9 mouse cellular contexts compared by ENCODE assay signal in the genomic region with DNA sequence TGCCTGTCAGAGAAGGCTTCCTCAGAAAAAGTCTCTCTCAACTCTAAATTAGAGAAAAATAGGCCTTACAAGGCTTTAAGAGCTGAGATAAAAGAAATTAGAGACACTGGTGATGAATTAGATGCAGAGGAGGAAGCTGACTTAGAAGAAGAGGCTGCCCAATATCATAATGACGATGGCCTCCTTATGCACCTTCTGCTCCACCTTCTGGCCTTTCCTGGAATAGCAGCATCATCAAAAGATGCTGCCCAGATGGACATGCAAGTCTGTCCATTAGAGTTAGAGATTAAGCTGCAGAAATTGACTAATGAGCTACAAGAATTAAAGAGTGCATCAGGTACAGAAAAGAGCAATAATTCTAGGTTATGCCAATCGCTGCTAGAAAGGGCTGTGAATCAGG. TPM values are rescaled to one million over a fixed set of nuclear protein-coding genes. Genes with fewer than 3 reads are reported as not detected.
DNase-seq lines count a peak whose midpoint lies in the region; ATAC-seq lines count a peak whose summit lies in the region.
"Had no signal": no experiment of that assay in that cellular context is flagged by ENCODE, and none has a peak within 500 bp of the region (broad histone marks: within the 10 kb centered on the region; RNA-seq: fewer than 3 reads in every experiment).

No protein-coding gene starts in this region.

- H3K9me3 ChIP-seq in forebrain, embryonic 14.5 days (replicated peaks; ENCODE audit: control insufficient read depth, low read length) = no peaks in the 10 kb centered on the region
- no peaks in the 10 kb centered on the region for H3K9me3 ChIP-seq in forebrain, embryonic 11.5 days (ENCODE audit: control insufficient read depth, low read length)
- H3K9me3 ChIP-seq in neural tube, embryonic 11.5 days (ENCODE audit: control insufficient read depth, low read length) = no peaks in the 10 kb centered on the region
- no peaks in the 10 kb centered on the region for H3K9me3 ChIP-seq in neural tube, embryonic 15.5 days (replicated peaks)
- H3K9me3 ChIP-seq: heart, embryonic 15.5 days had no signal

- peak; percentile 74 for DNase-seq in forebrain, embryonic 14.5 days (ENCODE audit: low spot score)
- DNase-seq in forebrain, embryonic 11.5 days (ENCODE audit: low spot score) = no peak
- peak; percentile 54 for DNase-seq in neural tube, embryonic 11.5 days (ENCODE audit: low spot score)
- DNase-seq in c-Kit-positive CD71-positive TER-119-positive erythroid progenitor cells, embryonic 14.5 days (ENCODE audit: low spot score) = peak; percentile 63
- DNase-seq in gastrocnemius, postnatal 10 days = peak; percentile 69
- peak; percentile 80 for DNase-seq in lung, postnatal 14 days
- DNase-seq in thymus, postnatal 14 days = peak; percentile 53

- no peaks in the 10 kb centered on the region for H3K27me3 ChIP-seq in forebrain, embryonic 14.5 days (replicated peaks; ENCODE audit: control insufficient read depth, insufficient read depth, low read length)
- H3K27me3 ChIP-seq in forebrain, embryonic 11.5 days (ENCODE audit: control insufficient read depth, insufficient read depth, low read length) = no peaks in the 10 kb centered on the region
- no peaks in the 10 kb centered on the region for H3K27me3 ChIP-seq in neural tube, embryonic 11.5 days (ENCODE audit: control insufficient read depth, insufficient read depth, low read length)
- no peaks in the 10 kb centered on the region for H3K27me3 ChIP-seq in neural tube, embryonic 15.5 days (replicated peaks)
- H3K27me3 ChIP-seq: heart, embryonic 15.5 days had no signal

- no peak overlapping the region for H3K4me2 ChIP-seq in forebrain, embryonic 14.5 days (ENCODE audit: low read length)
- no peak overlapping the region for H3K4me2 ChIP-seq in forebrain, embryonic 11.5 days (ENCODE audit: low read depth, low read length, severe bottlenecking)
- H3K4me2 ChIP-seq in neural tube, embryonic 11.5 days (ENCODE audit: low read depth) = no peak overlapping the region
- H3K4me2 ChIP-seq in neural tube, embryonic 15.5 days = no peak overlapping the region

- 0% methylated on average over 2 of the region's 2 CpGs for WGBS in forebrain, embryonic 14.5 days
- 7% methylated on average over 2 of the region's 2 CpGs for WGBS in forebrain, embryonic 11.5 days
- WGBS in neural tube, embryonic 11.5 days = 2% methylated on average over 2 of the region's 2 CpGs
- 3% methylated on average over 2 of the region's 2 CpGs for WGBS in neural tube, embryonic 15.5 days

- no peaks in the 10 kb centered on the region for H3K36me3 ChIP-seq in forebrain, embryonic 14.5 days (ENCODE audit: control insufficient read depth, insufficient read depth, low read length)
- no peaks in the 10 kb centered on the region for H3K36me3 ChIP-seq in forebrain, embryonic 11.5 days (ENCODE audit: control insufficient read depth, insufficient read depth, low read length)
- H3K36me3 ChIP-seq in neural tube, embryonic 11.5 days (ENCODE audit: control insufficient read depth, insufficient read depth, low read length) = no peaks in the 10 kb centered on the region
- H3K36me3 ChIP-seq in neural tube, embryonic 15.5 days = no peaks in the 10 kb centered on the region
- H3K36me3 ChIP-seq: heart, embryonic 15.5 days had no signal

- no peak overlapping the region for H3K4me3 ChIP-seq in forebrain, embryonic 14.5 days (ENCODE audit: low read depth, low read length)
- H3K4me3 ChIP-seq in forebrain, embryonic 11.5 days (ENCODE audit: low read depth, low read length) = no peak overlapping the region
- H3K4me3 ChIP-seq in neural tube, embryonic 11.5 days (ENCODE audit: low read depth, low read length) = no peak overlapping the region
- H3K4me3 ChIP-seq in neural tube, embryonic 15.5 days (replicated peaks) = no peak overlapping the region
- H3K4me3 ChIP-seq: heart, embryonic 15.5 days had no signal

- ATAC-seq in forebrain, embryonic 14.5 days = no peak
- ATAC-seq in forebrain, embryonic 11.5 days (replicated peaks; ENCODE audit: low FRiP score) = no peak
- ATAC-seq in neural tube, embryonic 11.5 days (ENCODE audit: insufficient read depth, low FRiP score, low TSS enrichment) = no peak
- no peak for ATAC-seq in neural tube, embryonic 15.5 days (ENCODE audit: low FRiP score)

- H3K9ac ChIP-seq in forebrain, embryonic 14.5 days (ENCODE audit: low read length) = no peak overlapping the region
- H3K9ac ChIP-seq in forebrain, embryonic 11.5 days (ENCODE audit: low read length) = no peak overlapping the region
- H3K9ac ChIP-seq in neural tube, embryonic 11.5 days (ENCODE audit: low read length) = no peak overlapping the region
- H3K9ac ChIP-seq in neural tube, embryonic 15.5 days (replicated peaks) = no peak overlapping the region

- H3K27ac ChIP-seq in forebrain, embryonic 14.5 days (ENCODE audit: low read depth, low read length) = no peak overlapping the region
- H3K27ac ChIP-seq in forebrain, embryonic 11.5 days (ENCODE audit: low read depth, low read length) = no peak overlapping the region
- no peak overlapping the region for H3K27ac ChIP-seq in neural tube, embryonic 11.5 days (ENCODE audit: low read depth, low read length)
- H3K27ac ChIP-seq in neural tube, embryonic 15.5 days (replicated peaks) = no peak overlapping the region
- H3K27ac ChIP-seq: heart, embryonic 15.5 days had no signal

- H3K4me1 ChIP-seq in forebrain, embryonic 14.5 days (ENCODE audit: control insufficient read depth, insufficient read depth, low read length) = no peaks in the 10 kb centered on the region
- H3K4me1 ChIP-seq in forebrain, embryonic 11.5 days (replicated peaks; ENCODE audit: control insufficient read depth, insufficient read depth, low read length) = no peaks in the 10 kb centered on the region
- no peaks in the 10 kb centered on the region for H3K4me1 ChIP-seq in neural tube, embryonic 11.5 days (ENCODE audit: control insufficient read depth, insufficient read depth, low read length)
- peaks cover 11% of the 10 kb centered on the region for H3K4me1 ChIP-seq in neural tube, embryonic 15.5 days

RNA-seq across cellular contexts. Expression of a gene that starts 6.8 kb away (rescaled TPM):
- polyA plus RNA-seq in forebrain, embryonic 14.5 days (2014; fragmentation: Nextera tagmentation; extraction: Ambion mirVana) = 50.8 and 56.9 TPM in 2 replicates
- polyA plus RNA-seq in forebrain, embryonic 11.5 days (2014; fragmentation: Nextera tagmentation; extraction: Ambion mirVana) = 39.7 and 47.7 TPM in 2 replicates
- 45.8 and 51.8 TPM in 2 replicates for polyA plus RNA-seq in neural tube, embryonic 11.5 days (2014; fragmentation: Nextera tagmentation; extraction: Ambion mirVana)
- polyA plus RNA-seq in neural tube, embryonic 15.5 days (2015; fragmentation: Nextera tagmentation; extraction: Ambion mirVana) = 88.7 and 88.9 TPM in 2 replicates
- 100 to 1,000 TPM; 314 to 330 TPM for total RNA-seq in gastrocnemius, postnatal 10 days (2021)

RNA-seq across cellular contexts. Expression of a gene that starts 21.4 kb away (rescaled TPM):
- 4.8 and 5.5 TPM in 2 replicates for polyA plus RNA-seq in forebrain, embryonic 14.5 days (2014; fragmentation: Nextera tagmentation; extraction: Ambion mirVana)
- polyA plus RNA-seq in forebrain, embryonic 11.5 days (2014; fragmentation: Nextera tagmentation; extraction: Ambion mirVana) = 3.5 and 3.9 TPM in 2 replicates
- polyA plus RNA-seq in neural tube, embryonic 11.5 days (2014; fragmentation: Nextera tagmentation; extraction: Ambion mirVana) = 4.5 and 5.7 TPM in 2 replicates
- 5.7 and 5.9 TPM in 2 replicates for polyA plus RNA-seq in neural tube, embryonic 15.5 days (2015; fragmentation: Nextera tagmentation; extraction: Ambion mirVana)
- total RNA-seq in gastrocnemius, postnatal 10 days (2021) = 100 to 1,000 TPM; 630 to 723 TPM

RNA-seq across cellular contexts. Expression of a gene that starts 26.4 kb away (rescaled TPM):
- polyA plus RNA-seq in forebrain, embryonic 14.5 days (2014; fragmentation: Nextera tagmentation; extraction: Ambion mirVana) = 191 and 256 TPM in 2 replicates
- polyA plus RNA-seq in forebrain, embryonic 11.5 days (2014; fragmentation: Nextera tagmentation; extraction: Ambion mirVana) = 166 and 167 TPM in 2 replicates
- 179 and 195 TPM in 2 replicates for polyA plus RNA-seq in neural tube, embryonic 11.5 days (2014; fragmentation: Nextera tagmentation; extraction: Ambion mirVana)
- 165 and 194 TPM in 2 replicates for polyA plus RNA-seq in neural tube, embryonic 15.5 days (2015; fragmentation: Nextera tagmentation; extraction: Ambion mirVana)
- total RNA-seq in gastrocnemius, postnatal 10 days (2021) = 10 to 100 TPM; 71.9 to 80.7 TPM

RNA-seq across cellular contexts. Expression of a gene that starts 26.7 kb away (rescaled TPM):
- polyA plus RNA-seq in forebrain, embryonic 14.5 days (2014; fragmentation: Nextera tagmentation; extraction: Ambion mirVana) = 376 and 384 TPM in 2 replicates
- polyA plus RNA-seq in forebrain, embryonic 11.5 days (2014; fragmentation: Nextera tagmentation; extraction: Ambion mirVana) = 235 and 270 TPM in 2 replicates
- 268 and 302 TPM in 2 replicates for polyA plus RNA-seq in neural tube, embryonic 11.5 days (2014; fragmentation: Nextera tagmentation; extraction: Ambion mirVana)
- polyA plus RNA-seq in neural tube, embryonic 15.5 days (2015; fragmentation: Nextera tagmentation; extraction: Ambion mirVana) = 405 and 478 TPM in 2 replicates
- total RNA-seq in gastrocnemius, postnatal 10 days (2021) = 10 to 100 TPM; 42.8 to 47.0 TPM

RNA-seq across cellular contexts. Expression of a gene that starts 30.1 kb away (rescaled TPM):
- not detected in 2 replicates for polyA plus RNA-seq in forebrain, embryonic 14.5 days (2014; fragmentation: Nextera tagmentation; extraction: Ambion mirVana)
- not detected in 2 replicates for polyA plus RNA-seq in forebrain, embryonic 11.5 days (2014; fragmentation: Nextera tagmentation; extraction: Ambion mirVana)
- polyA plus RNA-seq in neural tube, embryonic 11.5 days (2014; fragmentation: Nextera tagmentation; extraction: Ambion mirVana) = not detected in 2 replicates
- 0.26 TPM in 1 of 2 replicates, not detected in the other for polyA plus RNA-seq in neural tube, embryonic 15.5 days (2015; fragmentation: Nextera tagmentation; extraction: Ambion mirVana)
- total RNA-seq in gastrocnemius, postnatal 10 days (2021) = under 1 TPM in 1 of 2 experiments, not detected in 1; 0.77 TPM
- polyA plus RNA-seq: heart, embryonic 15.5 days had no signal
